Mouse (Mus musculus): ENCODE results near the gene Zdhhc19.

- TF ChIP-seq TAL1 (IDR thresholded peaks at IDR 0.05; ENCODE audit: low read length) = no peak
- no peak for TF ChIP-seq GATA1 (IDR thresholded peaks at IDR 0.05; ENCODE audit: low read length)
Measured at GRCm38 (mm10) chr16:32460518-32460917, 35.5 kb upstream of the Zdhhc19 start.

Measured in erythroblast, embryonic 14.5 days (primary cell).